Mouse (Mus musculus) heart, embryonic 12.5 days (tissue): Measurements from ENCODE around the gene Ptger1. TPM values are rescaled to one million over a fixed set of nuclear protein-coding genes. Genes with fewer than 3 reads are reported as not detected.

ENCODE experiments used
- ATAC-seq: fragments of 200-750 bp; cut with Nextera tagmentation; 2 replicates; pipeline ENCODE4 v1.8.0; 2017; ENCODE audit warnings: moderate TSS enrichment, moderate library complexity; ENCODE audit not compliant: insufficient number of reproducible peaks, low FRiP score
- H3K27ac ChIP-seq: fragments of 300-500 bp; sonication (generic); 2 replicates; pipeline ENCODE4 v1.5.1; 2016; ENCODE audit warnings: mild to moderate bottlenecking, moderate library complexity; ENCODE audit not compliant: poor library complexity, severe bottlenecking
- H3K27me3 ChIP-seq: fragments of 300-500 bp; sonication (generic); replicated peaks from 2 replicates; pipeline ENCODE4 v1.6.1; 2016; ENCODE audit warnings: mild to moderate bottlenecking, moderate library complexity
- H3K36me3 ChIP-seq: fragments of 300-500 bp; sonication (generic); 2 replicates; pipeline ENCODE4 v1.6.1; 2016; ENCODE audit warnings: mild to moderate bottlenecking, moderate library complexity
- H3K4me1 ChIP-seq: fragments of 300-500 bp; sonication (generic); replicated peaks from 2 replicates; pipeline ENCODE4 v1.6.1; 2016; ENCODE audit warnings: mild to moderate bottlenecking
- H3K4me2 ChIP-seq: fragments of 300-500 bp; sonication (generic); 2 replicates; pipeline ENCODE4 v1.6.1; 2016; ENCODE audit warnings: mild to moderate bottlenecking, moderate library complexity
- H3K4me3 ChIP-seq: fragments of 300-500 bp; sonication (generic); 2 replicates; pipeline ENCODE4 v1.5.1; 2016; ENCODE audit warnings: mild to moderate bottlenecking
- H3K9ac ChIP-seq: fragments of 300-500 bp; sonication (generic); 2 replicates; pipeline ENCODE4 v1.6.1; 2016; ENCODE audit warnings: mild to moderate bottlenecking, moderate library complexity
- H3K9me3 ChIP-seq: fragments of 300-500 bp; sonication (generic); replicated peaks from 2 replicates; pipeline ENCODE4 v1.6.1; 2016; ENCODE audit warnings: mild to moderate bottlenecking, moderate library complexity
- WGBS: fragments of 180-500 bp; shearing (Covaris S2); methylation state at CpG from one replicate; pipeline ENCODE4 v1.1.7; 2016; 5-methylcytosine and 5-hydroxymethylcytosine counted together
- polyA plus RNA-seq: library from polyadenylated mRNA; unstranded; fragments of >200 nt; fragmentation: Nextera tagmentation; extraction: Ambion mirVana; gene quantifications from 2 replicates; pipeline ENCODE4 v1.2.1, GENCODE M21; 2016

Gene Ptger1
- polyA plus RNA-seq, 1 experiment from 2014 or later, result 0.60 TPM

- H3K36me3 ChIP-seq, result peaks cover 25% of the 10 kb centered on the region
- no peak for ATAC-seq
- peaks cover 48% of the 10 kb centered on the region for H3K4me1 ChIP-seq
- 67% methylated on average over 13 of the region's 13 CpGs for whole genome bisulfite sequencing
- H3K27me3 ChIP-seq, result no peaks in the 10 kb centered on the region
- no peak overlapping the region for H3K4me3 ChIP-seq
- no peak overlapping the region for H3K9ac ChIP-seq
- no peaks in the 10 kb centered on the region for H3K9me3 ChIP-seq
- H3K27ac ChIP-seq, result peak overlapping the region; percentile 45
- H3K4me2 ChIP-seq, result no peak overlapping the region
Measured at GRCm38 (mm10) chr8:83656484-83657246, 9.8 kb upstream of the Ptger1 start.

- Histone ChIP-seq H3K36me3 (peaks cover 24% of the 10 kb centered on the region), H3K9me3 (no peaks in the 10 kb centered on the region), H3K27me3 (no peaks in the 10 kb centered on the region), H3K4me2 (peak overlapping the region; percentile 61), H3K4me1 (peaks cover 46% of the 10 kb centered on the region), H3K9ac (peak overlapping the region; percentile 69; the same call in 1 of the 2 replicates), H3K4me3 (peak overlapping the region; percentile 26; the same call in 1 of the 2 replicates), H3K27ac (peak overlapping the region; percentile 32; the same call in 1 of the 2 replicates)
- WGBS, result 10% methylated on average over 8 of the region's 8 CpGs
- no peak for ATAC-seq
Measured at GRCm38 (mm10) chr8:83660545-83660944, 5.9 kb upstream of the Ptger1 start.

GRCm38 (mm10) chr8:83660995-83661680, 5.3 kb upstream of the Ptger1 start:
- Histone ChIP-seq H3K27me3 (no peaks in the 10 kb centered on the region), H3K4me1 (peaks cover 43% of the 10 kb centered on the region), H3K9me3 (no peaks in the 10 kb centered on the region), H3K27ac (peak overlapping the region; percentile 32; the same call in 1 of the 2 replicates), H3K36me3 (peaks cover 21% of the 10 kb centered on the region), H3K4me2 (peak overlapping the region; percentile 61), H3K9ac (peak overlapping the region; percentile 69), H3K4me3 (peak overlapping the region; percentile 26)
- 14% methylated on average over 22 of the region's 22 CpGs for WGBS
- ATAC-seq, result peak; percentile 14; the same call in 1 of the 2 replicates

GRCm38 (mm10) chr8:83662421-83662826, 4.1 kb upstream of the Ptger1 start:
- peak overlapping the region; percentile 16; the same call in 1 of the 2 replicates for H3K4me2 ChIP-seq
- WGBS, result 3% methylated on average over 4 of the region's 4 CpGs
- peaks cover 50% of the 10 kb centered on the region for H3K4me1 ChIP-seq
- H3K27ac ChIP-seq, result peak overlapping the region; percentile 48; the same call in 1 of the 2 replicates
- peak overlapping the region; percentile 33; the same call in 1 of the 2 replicates for H3K9ac ChIP-seq
- H3K27me3 ChIP-seq, result peaks cover 5% of the 10 kb centered on the region; the same call in 1 of the 2 replicates
- peaks cover 16% of the 10 kb centered on the region for H3K36me3 ChIP-seq
- no peaks in the 10 kb centered on the region for H3K9me3 ChIP-seq
- H3K4me3 ChIP-seq, result no peak overlapping the region
- ATAC-seq, result peak; percentile 72

- peaks cover 65% of the 10 kb centered on the region for H3K4me1 ChIP-seq
- no peak overlapping the region for H3K9ac ChIP-seq
- no peak overlapping the region for H3K4me3 ChIP-seq
- H3K27ac ChIP-seq, result no peak overlapping the region
- H3K9me3 ChIP-seq, result no peaks in the 10 kb centered on the region
- 85% methylated on average over 13 of the region's 13 CpGs for WGBS
- peaks cover 15% of the 10 kb centered on the region; the same call in 1 of the 2 replicates for H3K27me3 ChIP-seq
- peaks cover 9% of the 10 kb centered on the region for H3K36me3 ChIP-seq
- H3K4me2 ChIP-seq, result no peak overlapping the region
- ATAC-seq, result no peak
Measured at GRCm38 (mm10) chr8:83664096-83664495, 2.4 kb upstream of the Ptger1 start.

GRCm38 (mm10) chr8:83664931-83665625, 1.4 kb upstream of the Ptger1 start:
- Histone ChIP-seq H3K9ac (no peak overlapping the region), H3K27ac (no peak overlapping the region), H3K27me3 (peaks cover 15% of the 10 kb centered on the region; the same call in 1 of the 2 replicates), H3K4me3 (no peak overlapping the region), H3K4me2 (no peak overlapping the region), H3K4me1 (peaks cover 62% of the 10 kb centered on the region), H3K36me3 (peaks cover 18% of the 10 kb centered on the region), H3K9me3 (no peaks in the 10 kb centered on the region)
- WGBS, result 67% methylated on average over 2 of the region's 2 CpGs
- ATAC-seq, result no peak

- Histone ChIP-seq H3K4me1 (peaks cover 50% of the 10 kb centered on the region), H3K36me3 (peaks cover 36% of the 10 kb centered on the region), H3K4me3 (no peak overlapping the region), H3K9me3 (no peaks in the 10 kb centered on the region), H3K9ac (no peak overlapping the region), H3K27ac (no peak overlapping the region), H3K4me2 (peak overlapping the region; percentile 18; the same call in 1 of the 2 replicates), H3K27me3 (peaks cover 15% of the 10 kb centered on the region; the same call in 1 of the 2 replicates)
- 86% methylated on average over 3 of the region's 3 CpGs for WGBS
- no peak for ATAC-seq
Measured at GRCm38 (mm10) chr8:83666866-83667234, 372 bp downstream of the Ptger1 start.

- no peak overlapping the region for H3K4me3 ChIP-seq
- ATAC-seq, result no peak
- no peak overlapping the region for H3K9ac ChIP-seq
- no peaks in the 10 kb centered on the region for H3K9me3 ChIP-seq
- peaks cover 43% of the 10 kb centered on the region for H3K36me3 ChIP-seq
- 76% methylated on average over 10 of the region's 10 CpGs for WGBS
- H3K27me3 ChIP-seq, result peaks cover 15% of the 10 kb centered on the region; the same call in 1 of the 2 replicates
- no peak overlapping the region for H3K27ac ChIP-seq
- H3K4me1 ChIP-seq, result peaks cover 43% of the 10 kb centered on the region
- H3K4me2 ChIP-seq, result 0 out of 2 replicates have a peak overlapping the region, but pooled peaks have one; percentile 74
Measured at GRCm38 (mm10) chr8:83667526-83667925, 1.0 kb downstream of the Ptger1 start.

- H3K36me3 ChIP-seq, result peaks cover 50% of the 10 kb centered on the region
Measured at GRCm38 (mm10) chr8:83668010-83668916, 1.8 kb downstream of the Ptger1 start.

GRCm38 (mm10) chr8:83669013-83669412, 2.5 kb downstream of the Ptger1 start:
- Histone ChIP-seq H3K9ac (no peak overlapping the region), H3K36me3 (peaks cover 51% of the 10 kb centered on the region), H3K27ac (no peak overlapping the region), H3K4me3 (no peak overlapping the region), H3K4me2 (peak overlapping the region; percentile 74), H3K27me3 (peaks cover 15% of the 10 kb centered on the region; the same call in 1 of the 2 replicates), H3K4me1 (peaks cover 38% of the 10 kb centered on the region), H3K9me3 (no peaks in the 10 kb centered on the region)
- no peak for ATAC-seq
- WGBS, result 75% methylated on average over 16 of the region's 16 CpGs

More at GRCm38 (mm10) chr8:83668010-83668916, 1.8 kb downstream of the Ptger1 start:
- Histone ChIP-seq H3K4me2 (peak overlapping the region; percentile 74), H3K27me3 (peaks cover 15% of the 10 kb centered on the region; the same call in 1 of the 2 replicates), H3K9me3 (no peaks in the 10 kb centered on the region), H3K9ac (peak overlapping the region; percentile 55; the same call in 1 of the 2 replicates), H3K4me1 (peaks cover 38% of the 10 kb centered on the region), H3K4me3 (peak overlapping the region; percentile 42), H3K27ac (no peak overlapping the region)
- 0 out of 2 replicates have a peak, but pooled peaks have one; percentile 9 for ATAC-seq
- WGBS, result 26% methylated on average over 80 of the region's 80 CpGs
